Mouse (Mus musculus) heart, adult 8-10 months (tissue): ENCODE measurements at regions not wholly inside any gene's neighbourhood (a gene's known extent, or its start where the extent isn't known, plus 50 kb on each side); places are given as distances from the start of the nearest gene placed in this dataset.

Experiments used
- DNase-seq: peaks from one replicate; pipeline ENCODE4 v3.0.0; 2022; ENCODE audit warnings: low spot score

- no peak for DNase-seq
Measured at GRCm38 (mm10) chr7:37230641-37231347, 532.9 kb downstream of the Tshz3 start.

- DNase-seq: no peak
Measured at GRCm38 (mm10) chr7:37240832-37241231, 532.6 kb downstream of the Zfp536 start.

GRCm38 (mm10) chr7:37241781-37242180 is 531.7 kb downstream of the Zfp536 start:
- no peak for DNase-seq

- DNase-seq: no peak
Measured at GRCm38 (mm10) chr7:37242476-37242875, 531.0 kb downstream of the Zfp536 start.

- DNase-seq: no peak
Measured at GRCm38 (mm10) chr7:37246156-37246555, 527.3 kb downstream of the Zfp536 start.

GRCm38 (mm10) chr7:37254431-37254830 is 519.0 kb downstream of the Zfp536 start:
- DNase-seq: no peak

- DNase-seq: no peak
Measured at GRCm38 (mm10) chr7:37255840-37256239, 517.6 kb downstream of the Zfp536 start.

GRCm38 (mm10) chr7:37259293-37259692 is 514.1 kb downstream of the Zfp536 start:
- DNase-seq: no peak

- no peak for DNase-seq
Measured at GRCm38 (mm10) chr7:37262846-37263245, 510.6 kb downstream of the Zfp536 start.

GRCm38 (mm10) chr7:37267404-37267803 is 506.0 kb downstream of the Zfp536 start:
- no peak for DNase-seq

GRCm38 (mm10) chr7:37270841-37271240 is 502.6 kb downstream of the Zfp536 start:
- no peak for DNase-seq

- peak; percentile 38 for DNase-seq
Measured at GRCm38 (mm10) chr7:37290018-37290417, 483.4 kb downstream of the Zfp536 start.

- DNase-seq: no peak
Measured at GRCm38 (mm10) chr7:37290493-37291045, 482.9 kb downstream of the Zfp536 start.

- peak; percentile 61 for DNase-seq
Measured at GRCm38 (mm10) chr7:37291726-37292125, 481.7 kb downstream of the Zfp536 start.

GRCm38 (mm10) chr7:37292554-37292953 is 480.9 kb downstream of the Zfp536 start:
- no peak for DNase-seq

GRCm38 (mm10) chr7:37298888-37299287 is 474.6 kb downstream of the Zfp536 start:
- DNase-seq: no peak

- no peak for DNase-seq
Measured at GRCm38 (mm10) chr7:37305463-37305862, 468.0 kb downstream of the Zfp536 start.

GRCm38 (mm10) chr7:37307191-37307590 is 466.2 kb downstream of the Zfp536 start:
- DNase-seq: no peak

- no peak for DNase-seq
Measured at GRCm38 (mm10) chr7:37324653-37325052, 448.8 kb downstream of the Zfp536 start.

- no peak for DNase-seq
Measured at GRCm38 (mm10) chr7:37333451-37333850, 440.0 kb downstream of the Zfp536 start.

- DNase-seq: no peak
Measured at GRCm38 (mm10) chr7:37335212-37335611, 438.2 kb downstream of the Zfp536 start.

GRCm38 (mm10) chr7:37336171-37336850 is 437.1 kb downstream of the Zfp536 start:
- no peak for DNase-seq
